Mouse (Mus musculus) spleen, postnatal 10 days (tissue): Measurements from ENCODE around the gene Plekha1.

ENCODE experiments used
- DNase-seq, 2 experiments: peaks; one replicate each; pipeline ENCODE4 v3.0.0; 2021 to 2022; ENCODE audit warnings: low spot score in 2 of 2

Plekha1 gene

GRCm38 (mm10) chr7:130865613-130866591 lies at the start of gene Plekha1:
Plekha1 (plus strand) TSS chr7:130865756.
- DNase-seq = peak; percentile 62 to 89

- no peak for DNase-seq
Observed at GRCm38 (mm10) chr7:130816243-130816642, 49.3 kb upstream of the Plekha1 start.

GRCm38 (mm10) chr7:130818813-130819212 lies 46.7 kb upstream of the Plekha1 start:
- no peak for DNase-seq

GRCm38 (mm10) chr7:130819624-130820023 lies 45.9 kb upstream of the Plekha1 start:
- no peak for DNase-seq

- no peak for DNase-seq
Observed at GRCm38 (mm10) chr7:130823992-130824391, 41.6 kb upstream of the Plekha1 start.

- no peak for DNase-seq
Observed at GRCm38 (mm10) chr7:130826343-130826742, 39.2 kb upstream of the Plekha1 start.

GRCm38 (mm10) chr7:130827431-130827830 lies 38.1 kb upstream of the Plekha1 start:
- DNase-seq = peak in 1 of 2 experiments; percentile 22

- DNase-seq = no peak
Observed at GRCm38 (mm10) chr7:130827844-130828403, 37.6 kb upstream of the Plekha1 start.

- DNase-seq = peak in 1 of 2 experiments; percentile 17
Observed at GRCm38 (mm10) chr7:130828475-130828874, 37.1 kb upstream of the Plekha1 start.

- DNase-seq = no peak
Observed at GRCm38 (mm10) chr7:130831586-130831985, 34.0 kb upstream of the Plekha1 start.

- DNase-seq = peak in 1 of 2 experiments; percentile 55
Observed at GRCm38 (mm10) chr7:130834299-130834698, 31.3 kb upstream of the Plekha1 start.

GRCm38 (mm10) chr7:130834958-130835861 lies 30.3 kb upstream of the Plekha1 start:
- DNase-seq = no peak

GRCm38 (mm10) chr7:130836066-130836465 lies 29.5 kb upstream of the Plekha1 start:
- DNase-seq = no peak

GRCm38 (mm10) chr7:130837941-130838657 lies 27.5 kb upstream of the Plekha1 start:
- no peak for DNase-seq

GRCm38 (mm10) chr7:130838658-130839025 lies 26.9 kb upstream of the Plekha1 start:
- DNase-seq = no peak

GRCm38 (mm10) chr7:130839380-130840100 lies 26.0 kb upstream of the Plekha1 start:
- no peak for DNase-seq

GRCm38 (mm10) chr7:130847164-130847718 lies 18.3 kb upstream of the Plekha1 start:
- DNase-seq = peak in 1 of 2 experiments; percentile 31

- DNase-seq = no peak
Observed at GRCm38 (mm10) chr7:130854684-130855292, 10.8 kb upstream of the Plekha1 start.

- no peak for DNase-seq
Observed at GRCm38 (mm10) chr7:130855681-130856080, 9.9 kb upstream of the Plekha1 start.

- no peak for DNase-seq
Observed at GRCm38 (mm10) chr7:130857973-130858372, 7.6 kb upstream of the Plekha1 start.
